Mouse (Mus musculus): ENCODE results near the gene Rnase1. TPM values are rescaled to one million over a fixed set of nuclear protein-coding genes. Genes with fewer than 3 reads are reported as not detected.

The Rnase1 gene
- total RNA-seq (2023) = not detected

DNA sequence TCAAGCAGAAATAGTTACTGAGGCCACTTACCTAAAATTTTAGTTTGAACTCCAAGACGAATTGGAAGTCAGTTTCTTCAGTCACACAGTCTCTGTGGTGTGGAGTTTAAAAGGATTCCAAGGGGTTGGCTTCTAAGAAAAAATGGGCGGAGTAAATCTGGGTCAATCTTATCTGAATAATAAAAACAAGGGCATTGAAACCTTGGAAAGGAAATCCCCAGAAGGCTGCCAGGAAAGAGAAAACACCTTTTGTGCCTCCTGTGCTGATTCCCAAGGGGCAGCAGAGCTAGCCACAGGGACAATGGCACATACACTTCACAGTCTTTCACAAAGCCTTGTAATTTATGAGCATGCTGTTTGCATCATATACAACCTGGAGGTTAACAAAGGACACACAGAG, at the start of gene Rnase1:
TSS of gene Rnase1 (minus strand) at position 101 of the 400 bp plus-strand sequence.

GRCm38 (mm10) chr14:51161976-51162375, 15.4 kb upstream of the Rnase1 start, which contains the start of gene Rnase2b:
Gene Rnase2b, plus strand, starts transcription at chr14:51162260.

DNA sequence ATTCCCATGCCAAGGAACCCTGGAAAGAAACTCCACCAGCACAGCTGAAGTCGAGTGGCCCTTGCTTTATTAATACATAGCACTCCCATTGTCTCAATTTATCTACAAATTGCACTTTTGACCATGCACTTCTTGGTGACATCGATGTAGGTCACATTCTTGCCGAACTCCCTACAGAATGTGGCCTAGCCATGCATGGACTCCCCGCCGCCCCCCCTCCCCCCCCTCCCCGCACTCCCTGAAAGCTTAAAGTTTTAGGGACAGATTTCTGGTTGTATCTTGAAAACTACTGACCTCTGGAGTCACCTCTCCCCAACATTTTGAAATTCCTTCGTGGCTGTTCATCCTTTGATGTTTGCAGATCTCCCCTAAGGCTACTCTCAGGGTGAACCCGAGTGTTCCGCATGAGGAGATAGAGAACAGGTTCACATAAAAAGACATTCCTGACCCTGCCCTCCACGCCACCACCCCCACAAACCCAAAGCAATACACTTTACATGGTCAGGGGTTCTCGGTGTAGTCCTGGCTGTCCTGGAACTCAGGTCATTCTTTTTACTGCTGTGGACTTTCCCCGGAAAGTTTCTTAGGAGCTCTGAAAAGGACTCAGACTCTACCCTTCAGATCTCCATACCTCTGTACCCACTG, 32.5 kb downstream of the Rnase1 start, which contains the start of gene Eddm3b:
TSS of gene Eddm3b (plus strand) at position 511 of the 645 bp plus-strand sequence.

Other genes with a start within 250 kb of the Rnase1 start
- gene Klhl33, start 249.3 kb downstream of the Rnase1 start, total RNA-seq (2023) = not detected
- gene Osgep, start 221.9 kb downstream of the Rnase1 start, total RNA-seq (2023) = 40.7 TPM
- gene Apex1, start 221.8 kb downstream of the Rnase1 start, total RNA-seq (2023) = 49.0 TPM
- 104 TPM for gene Pip4p1, start 215.9 kb downstream of the Rnase1 start, total RNA-seq (2023)
- 18.1 TPM for gene Pnp, start 215.7 kb downstream of the Rnase1 start, total RNA-seq (2023)
- gene Gm49342, start 202.3 kb downstream of the Rnase1 start, total RNA-seq (2023) = 20.5 TPM
- 1.0 TPM for gene Pnp2, start 190.8 kb downstream of the Rnase1 start, total RNA-seq (2023)
- not detected for gene Rnase10, start 139.0 kb downstream of the Rnase1 start, total RNA-seq (2023)
- not detected for gene Rnase9, start 104.9 kb downstream of the Rnase1 start, total RNA-seq (2023)
- gene Rnase11, start 96.6 kb downstream of the Rnase1 start, total RNA-seq (2023) = not detected
- not detected for gene Rnase12, start 89.1 kb downstream of the Rnase1 start, total RNA-seq (2023)
- not detected for gene Olfr750, start 72.3 kb downstream of the Rnase1 start, total RNA-seq (2023)
- gene Rnase4, start 55.7 kb downstream of the Rnase1 start, total RNA-seq (2023) = 2.4 TPM
- gene Ang, start 55.6 kb downstream of the Rnase1 start, total RNA-seq (2023) = 2.6 TPM
- gene Eddm3b, start 32.4 kb downstream of the Rnase1 start, total RNA-seq (2023) = not detected
- gene Rnase6, start 22.9 kb downstream of the Rnase1 start, total RNA-seq (2023) = 3.4 TPM
- gene Rnase2b, start 15.5 kb upstream of the Rnase1 start, total RNA-seq (2023) = not detected
- not detected for gene Ang2, start 52.4 kb upstream of the Rnase1 start, total RNA-seq (2023)
- not detected for gene Ear14, start 56.6 kb upstream of the Rnase1 start, total RNA-seq (2023)
- gene Rnase2a, start 109.3 kb upstream of the Rnase1 start, total RNA-seq (2023) = not detected
- not detected for gene Gm7247, start 215.0 kb upstream of the Rnase1 start, total RNA-seq (2023)

Measured in CD4-positive naive resting alpha-beta T cell, adult 57 days (primary cell).